Mouse (Mus musculus) E14TG2a.4 (cell line): ENCODE measurements around the gene Chchd10.
A peak's percentile ranks its signal among the peaks of the same experiment; 100 is the strongest.

Source experiments
- H3K27me3 ChIP-seq: 2 replicates; pipeline ENCODE4 v1.6.1; 2014; ENCODE audit warnings: low read length, control low read depth; ENCODE audit not compliant: insufficient read depth
- H3K36me3 ChIP-seq: 2 replicates; pipeline ENCODE4 v1.6.1; 2014; ENCODE audit warnings: low read length, control low read depth; ENCODE audit not compliant: insufficient read depth
- H3K4me1 ChIP-seq: replicated peaks from 2 replicates; pipeline ENCODE4 v1.6.1; 2014; ENCODE audit warnings: low read depth, low read length, control low read depth
- H3K4me3 ChIP-seq: replicated peaks from 2 replicates; pipeline ENCODE4 v1.5.1; 2014; ENCODE audit warnings: mild to moderate bottlenecking, low read length
- H3K9me3 ChIP-seq: 2 replicates; pipeline ENCODE4 v1.6.1; 2014; ENCODE audit warnings: low read length, control low read depth
- CTCF ChIP-seq: conservative IDR thresholded peaks from 2 replicates; pipeline ENCODE4 v1.5.1; 2014; ENCODE audit warnings: low read length
- NANOG ChIP-seq: IDR thresholded peaks from 2 replicates; pipeline ENCODE4 v1.6.1; 2014; ENCODE audit warnings: borderline replicate concordance, low read length, mixed read lengths
- POU5F1 ChIP-seq: IDR thresholded peaks from 2 replicates; pipeline ENCODE4 v1.6.1; 2014; ENCODE audit warnings: low read length, borderline replicate concordance

Chchd10 gene

DNA sequence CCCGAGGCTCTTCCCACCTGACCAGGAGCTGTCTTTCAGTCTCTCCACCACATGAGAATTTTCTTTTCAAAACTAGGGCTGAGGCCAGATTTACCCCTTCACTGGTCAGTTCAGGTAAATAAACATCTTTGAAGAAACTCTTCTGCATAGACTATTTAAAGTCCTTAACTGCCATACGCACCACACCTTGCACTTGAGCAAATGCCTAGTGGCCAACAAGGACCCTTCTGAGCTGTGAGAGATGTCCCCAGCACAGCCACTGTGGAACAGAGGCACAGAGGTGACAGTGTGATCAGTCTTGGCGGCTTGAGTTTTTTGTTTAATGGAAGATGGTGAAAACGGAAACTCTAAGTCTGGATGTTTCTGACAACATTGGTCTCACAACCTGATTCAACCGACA, 13.9 kb upstream of the Chchd10 start:
- TF ChIP-seq CTCF (no peak), NANOG (no peak), POU5F1 (no peak)
- Histone ChIP-seq H3K27me3 (no peaks in the 10 kb centered on the region), H3K4me3 (no peak overlapping the region)

DNA sequence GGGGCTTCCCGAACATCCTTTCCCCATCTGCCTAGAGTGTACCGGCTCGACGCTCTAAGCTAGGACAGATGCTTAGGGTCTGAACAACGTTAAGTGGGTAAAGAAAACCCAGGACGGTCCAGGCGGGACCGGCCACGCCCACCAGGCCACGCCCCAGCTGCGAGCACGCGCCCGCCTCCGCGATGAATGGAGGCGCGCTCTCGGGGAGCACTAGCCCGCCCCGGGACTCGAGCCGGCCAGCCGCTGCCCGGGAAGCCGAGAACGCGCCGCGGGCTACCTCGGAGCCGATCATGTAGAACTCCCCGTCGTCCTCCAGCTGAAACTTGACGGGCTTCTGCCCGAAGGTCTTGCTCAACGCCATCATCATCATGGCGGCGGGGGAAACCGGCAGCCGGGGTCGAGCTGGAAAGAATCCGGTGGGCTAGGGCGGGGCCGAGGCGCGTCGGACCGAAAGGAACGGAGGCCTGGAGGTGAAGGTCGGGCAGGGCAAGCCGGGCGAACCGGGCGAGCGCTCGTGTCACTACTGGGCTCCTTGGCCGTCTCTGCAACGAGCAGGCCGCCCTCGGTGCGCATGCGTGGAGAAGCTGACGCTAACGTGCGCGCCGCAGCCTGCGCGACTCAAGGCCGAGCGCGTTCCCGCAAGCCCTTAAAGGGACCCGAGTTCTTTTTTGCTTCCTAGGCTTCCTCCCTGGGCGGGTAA, 11.8 kb upstream of the Chchd10 start, which contains the start of gene Smarcb1:
Gene Smarcb1 (minus strand): TSS at position 592 of the 700 bp plus-strand sequence.
- H3K4me1 ChIP-seq: peaks cover 59% of the 10 kb centered on the region
- H3K27me3 ChIP-seq: no peaks in the 10 kb centered on the region
- H3K36me3 ChIP-seq: peaks cover 74% of the 10 kb centered on the region
- H3K4me3 ChIP-seq: peak within 1 kb of the TSS; percentile 98
- no peaks in the 10 kb centered on the region for H3K9me3 ChIP-seq
- TF ChIP-seq CTCF (no peak), POU5F1 (no peak), NANOG (no peak)

More for the DNA sequence above, 13.9 kb upstream of the Chchd10 start:
- Histone ChIP-seq H3K9me3 (no peaks in the 10 kb centered on the region), H3K36me3 (peaks cover 74% of the 10 kb centered on the region), H3K4me1 (peaks cover 76% of the 10 kb centered on the region)

DNA sequence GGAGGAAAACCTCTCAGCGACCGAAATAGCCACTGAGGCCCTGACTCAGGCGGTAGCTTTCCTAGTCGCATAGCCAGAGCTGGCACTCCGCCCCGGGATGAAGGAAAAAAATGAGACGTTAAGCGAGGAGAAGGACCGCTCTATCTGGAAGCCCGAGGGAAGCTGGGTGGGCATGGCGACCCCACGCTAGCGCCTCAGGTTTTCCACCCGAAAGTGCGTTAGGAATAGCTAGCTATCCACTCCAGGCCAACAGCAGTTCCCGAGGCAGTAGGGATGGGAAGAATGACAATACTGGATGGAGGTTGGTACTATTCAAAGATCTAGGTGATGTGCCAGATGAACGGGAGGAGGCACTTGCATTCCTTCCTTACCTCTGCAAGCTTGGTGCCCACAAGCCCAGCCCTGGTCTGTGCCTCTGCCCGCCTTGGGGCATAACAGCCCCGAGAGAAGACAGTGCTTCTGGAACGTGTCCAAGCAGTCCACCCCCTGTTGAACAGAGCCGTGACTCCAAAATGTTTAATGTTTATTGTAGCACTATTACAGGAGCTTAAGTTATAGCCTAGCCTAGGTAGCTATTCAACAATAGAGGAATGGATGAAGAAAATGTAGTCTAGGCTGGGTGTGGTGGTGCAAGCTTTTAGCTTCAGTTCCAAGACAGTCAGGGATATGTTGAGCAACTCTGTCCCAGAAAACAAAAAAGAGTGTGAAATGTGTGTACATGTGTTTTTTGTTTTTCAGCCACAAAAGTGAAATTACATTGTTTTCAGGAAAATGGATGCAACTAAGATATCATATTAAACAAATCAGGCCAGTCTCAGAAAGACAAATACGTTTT, 11.0 kb upstream of the Chchd10 start:
- H3K27me3 ChIP-seq: no peaks in the 10 kb centered on the region
- peak overlapping the region; percentile 98 for H3K4me3 ChIP-seq
- H3K36me3 ChIP-seq: peaks cover 74% of the 10 kb centered on the region
- no peaks in the 10 kb centered on the region for H3K9me3 ChIP-seq
- peaks cover 59% of the 10 kb centered on the region for H3K4me1 ChIP-seq
- TF ChIP-seq POU5F1: no peak
- TF ChIP-seq CTCF: no peak
- TF ChIP-seq NANOG: no peak

DNA sequence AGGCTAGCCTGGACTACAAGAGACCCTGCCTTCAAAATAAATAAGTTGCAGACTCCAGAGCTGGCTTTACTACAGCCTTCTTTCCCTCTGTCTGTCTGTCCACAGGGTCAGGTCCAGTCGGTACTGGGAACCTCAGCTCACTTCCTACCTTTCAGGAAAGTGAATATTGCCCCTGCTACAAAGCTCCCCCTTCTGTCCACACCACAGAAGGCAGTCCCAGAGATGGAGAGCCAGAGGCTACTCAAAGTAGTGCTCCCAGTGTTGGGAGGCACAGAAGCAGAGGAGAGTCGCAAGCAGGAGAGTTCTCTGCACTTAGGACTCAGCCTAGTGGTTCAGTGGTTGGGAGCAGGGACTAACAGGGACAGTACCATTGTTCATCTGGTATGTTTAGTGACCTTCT, 8.6 kb upstream of the Chchd10 start:
- peaks cover 74% of the 10 kb centered on the region for H3K36me3 ChIP-seq
- H3K27me3 ChIP-seq: no peaks in the 10 kb centered on the region
- TF ChIP-seq NANOG: no peak
- peak; percentile 30; the same call in 1 of the 2 replicates for TF ChIP-seq CTCF
- H3K9me3 ChIP-seq: no peaks in the 10 kb centered on the region
- peaks cover 51% of the 10 kb centered on the region for H3K4me1 ChIP-seq
- no peak overlapping the region for H3K4me3 ChIP-seq

DNA sequence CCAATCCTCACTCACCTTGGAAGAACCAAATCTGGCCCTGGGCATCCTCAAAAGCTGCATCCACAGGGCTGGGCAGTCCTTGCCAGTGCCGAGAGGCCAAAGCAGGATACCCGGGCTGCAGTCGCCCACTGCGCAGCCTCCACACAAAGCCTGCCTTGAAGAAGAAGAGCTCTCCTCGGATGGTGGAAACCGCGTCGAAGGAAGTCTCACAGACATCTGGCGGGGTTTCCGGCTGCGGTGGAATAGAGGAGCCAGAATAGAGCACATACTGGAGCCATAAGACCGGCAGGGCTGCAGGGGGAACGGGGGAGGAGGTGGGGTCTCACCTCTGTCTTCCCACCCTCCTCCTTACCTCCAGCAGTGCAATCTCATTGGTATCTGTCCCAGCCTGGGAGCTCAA, 6.5 kb upstream of the Chchd10 start:
- Histone ChIP-seq H3K36me3 (peaks cover 74% of the 10 kb centered on the region), H3K4me3 (peak overlapping the region; percentile 10; the same call in 1 of the 2 replicates), H3K27me3 (peaks cover 11% of the 10 kb centered on the region; the same call in 1 of the 2 replicates), H3K4me1 (peaks cover 56% of the 10 kb centered on the region), H3K9me3 (no peaks in the 10 kb centered on the region)
- TF ChIP-seq NANOG: no peak
- TF ChIP-seq CTCF: no peak
- no peak for TF ChIP-seq POU5F1

DNA sequence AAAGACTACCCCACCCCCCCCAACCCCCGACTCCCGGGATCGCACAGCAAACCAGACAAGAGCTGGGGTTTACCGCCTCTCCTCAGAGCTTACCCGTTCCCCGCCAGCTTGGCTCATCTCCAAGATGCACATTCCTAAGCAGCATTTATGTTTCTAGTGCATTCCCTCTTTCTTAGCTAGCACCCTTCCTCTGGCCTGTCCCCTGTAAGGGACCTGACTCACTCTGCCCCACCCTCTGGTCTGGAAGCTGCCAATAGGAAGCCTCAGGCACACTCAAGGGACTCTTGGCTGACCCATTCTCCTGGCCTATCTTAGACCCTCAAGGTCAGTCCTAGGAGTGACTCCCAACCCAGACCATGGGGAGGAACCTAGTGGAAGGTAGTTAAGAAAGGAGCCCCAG, 2.6 kb upstream of the Chchd10 start:
- Histone ChIP-seq H3K36me3 (peaks cover 45% of the 10 kb centered on the region), H3K27me3 (peaks cover 12% of the 10 kb centered on the region; the same call in 1 of the 2 replicates), H3K4me3 (peak overlapping the region; percentile 61), H3K4me1 (peaks cover 73% of the 10 kb centered on the region), H3K9me3 (no peaks in the 10 kb centered on the region)
- no peak for TF ChIP-seq POU5F1
- no peak for TF ChIP-seq NANOG

DNA sequence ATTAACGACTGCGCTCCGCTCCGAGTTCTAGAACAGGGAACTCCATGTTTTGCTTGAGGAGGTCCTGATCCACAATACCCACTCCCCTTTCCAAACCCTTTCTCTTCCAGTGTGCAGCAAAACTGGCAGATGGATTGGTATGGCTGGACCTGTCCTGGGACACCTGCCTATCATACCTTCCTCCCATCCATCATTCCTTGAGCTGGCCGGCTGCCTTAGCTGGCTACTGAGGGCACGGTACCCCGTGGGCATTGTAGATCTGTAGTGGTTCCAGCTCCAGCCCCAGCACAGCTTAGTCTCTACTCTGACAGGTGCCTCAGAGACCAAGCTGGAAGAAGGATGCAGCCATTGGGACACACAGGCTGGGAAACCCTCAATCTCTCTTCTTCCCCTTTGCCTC, 1.6 kb upstream of the Chchd10 start:
- H3K4me1 ChIP-seq: peaks cover 71% of the 10 kb centered on the region
- no peak for TF ChIP-seq POU5F1
- TF ChIP-seq CTCF: no peak
- TF ChIP-seq NANOG: no peak

DNA sequence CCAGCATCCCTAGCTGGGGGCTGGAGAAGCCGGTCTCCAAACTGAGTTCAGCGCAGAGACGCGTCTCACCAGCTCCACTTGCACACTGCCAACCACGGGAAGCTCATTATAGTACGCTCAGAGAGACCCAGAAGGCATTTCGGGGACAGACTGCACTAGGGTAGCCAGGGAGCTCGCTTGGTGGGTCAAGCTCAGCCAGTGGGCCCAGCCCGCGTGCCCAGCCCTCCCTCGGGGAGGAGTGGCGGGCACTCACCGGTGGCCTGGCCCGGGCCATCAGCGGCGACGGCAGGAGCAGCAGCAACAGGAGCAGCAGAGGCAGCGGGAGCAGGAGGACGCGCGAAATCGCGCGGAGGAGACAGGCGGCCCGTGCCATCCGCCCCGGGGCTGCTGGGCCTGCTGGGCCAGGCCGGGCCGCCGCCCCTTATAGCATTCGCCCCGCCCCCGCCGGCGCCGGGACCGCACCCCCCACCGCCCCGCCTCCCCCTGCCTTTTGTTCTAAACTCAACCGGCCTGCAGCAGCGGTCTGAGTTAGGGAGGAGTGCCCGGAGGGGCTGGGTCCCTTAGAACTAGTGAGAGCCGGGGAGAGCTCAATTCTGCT, 750 bp upstream of the Chchd10 start:
- peaks cover 12% of the 10 kb centered on the region; the same call in 1 of the 2 replicates for H3K27me3 ChIP-seq
- peak overlapping the region; percentile 90 for H3K4me3 ChIP-seq
- no peak for TF ChIP-seq CTCF
- TF ChIP-seq POU5F1: no peak
- no peak for TF ChIP-seq NANOG
- no peaks in the 10 kb centered on the region for H3K9me3 ChIP-seq
- peaks cover 37% of the 10 kb centered on the region for H3K36me3 ChIP-seq
- H3K4me1 ChIP-seq: peaks cover 69% of the 10 kb centered on the region

More for the DNA sequence above, 1.6 kb upstream of the Chchd10 start:
- peaks cover 12% of the 10 kb centered on the region; the same call in 1 of the 2 replicates for H3K27me3 ChIP-seq
- peaks cover 37% of the 10 kb centered on the region for H3K36me3 ChIP-seq
- H3K9me3 ChIP-seq: no peaks in the 10 kb centered on the region
- peak overlapping the region; percentile 90 for H3K4me3 ChIP-seq
